Mouse (Mus musculus): Measurements from ENCODE around the gene Gm20388.

- TF ChIP-seq POLR2A (IDR thresholded peaks at IDR 0.05; ENCODE audit: low read depth, low read length) (no peak), CTCF (conservative IDR thresholded peaks at IDR 0.05; ENCODE audit: insufficient read depth, insufficient read length, low read depth, low read length) (no peak)
These were observed 3897.4 kb downstream of the Gm20388 start for GRCm38 (mm10) chr8:123807852-123808573.

All from kidney, adult 2 months (tissue).